Mouse (Mus musculus) kidney, postnatal 0 days (tissue): ENCODE data around the gene Plxnc1. TPM values are rescaled to one million over a fixed set of nuclear protein-coding genes. Genes with fewer than 3 reads are reported as not detected.

Experiments
- ATAC-seq: fragments of 200-750 bp; cut with Nextera tagmentation; replicated peaks from 2 replicates; pipeline ENCODE4 v1.8.0; 2017; ENCODE audit warnings: low read depth, moderate number of reproducible peaks, moderate TSS enrichment, moderate library complexity; ENCODE audit not compliant: low FRiP score
- DNase-seq: peaks from one replicate; pipeline ENCODE4 v3.0.0-alpha.2; 2016; ENCODE audit warnings: low spot score
- H3K27ac ChIP-seq: fragments of 300-500 bp; sonication (generic); 2 replicates; pipeline ENCODE4 v1.5.1; 2014; ENCODE audit warnings: mild to moderate bottlenecking
- H3K27me3 ChIP-seq: fragments of 300-500 bp; sonication (generic); 2 replicates; pipeline ENCODE4 v1.6.1; 2014; ENCODE audit warnings: low read length, mixed read lengths; ENCODE audit not compliant: insufficient read depth
- H3K36me3 ChIP-seq: fragments of 300-500 bp; sonication (generic); 2 replicates; pipeline ENCODE4 v1.6.1; 2014; ENCODE audit warnings: low read length, mixed read lengths; ENCODE audit not compliant: insufficient read depth
- H3K4me1 ChIP-seq: fragments of 300-500 bp; sonication (generic); replicated peaks from 2 replicates; pipeline ENCODE4 v1.6.1; 2014; ENCODE audit warnings: antibody characterized with exemption, low read length, mixed read lengths; ENCODE audit not compliant: insufficient read depth
- H3K4me2 ChIP-seq: fragments of 300-500 bp; sonication (generic); 2 replicates; pipeline ENCODE4 v1.6.1; 2014; ENCODE audit warnings: mild to moderate bottlenecking, low read length, moderate library complexity, mixed read lengths
- H3K4me3 ChIP-seq: fragments of 300-500 bp; sonication (generic); replicated peaks from 2 replicates; pipeline ENCODE4 v1.5.1; 2014; ENCODE audit warnings: low read depth, low read length
- H3K9ac ChIP-seq: fragments of 300-500 bp; sonication (generic); 2 replicates; pipeline ENCODE4 v1.6.1; 2014; ENCODE audit warnings: low read depth, low read length
- H3K9me3 ChIP-seq: fragments of 300-500 bp; sonication (generic); replicated peaks from 2 replicates; pipeline ENCODE4 v1.6.1; 2016; ENCODE audit warnings: low read length, inconsistent platforms, mixed read lengths
- CTCF ChIP-seq: IDR thresholded peaks from 2 replicates; pipeline ENCODE4 v1.5.1; 2016; ENCODE audit warnings: antibody characterized with exemption, low read depth, mild to moderate bottlenecking, moderate library complexity
- WGBS: fragments of 180-500 bp; shearing (Covaris S2); extraction: QIAGEN DNeasy Blood & Tissue Kit; methylation state at CpG from one replicate; pipeline ENCODE4 v1.1.7; 2014; 5-methylcytosine and 5-hydroxymethylcytosine counted together
- polyA plus RNA-seq: library from polyadenylated mRNA; unstranded; fragments of >200 nt; fragmentation: Nextera tagmentation; extraction: Ambion mirVana; gene quantifications from 2 replicates; pipeline ENCODE4 v1.2.1, GENCODE M21; 2015

Gene Plxnc1
- polyA plus RNA-seq, 1 experiment from 2014 or later, result 1.3 TPM

DNA sequence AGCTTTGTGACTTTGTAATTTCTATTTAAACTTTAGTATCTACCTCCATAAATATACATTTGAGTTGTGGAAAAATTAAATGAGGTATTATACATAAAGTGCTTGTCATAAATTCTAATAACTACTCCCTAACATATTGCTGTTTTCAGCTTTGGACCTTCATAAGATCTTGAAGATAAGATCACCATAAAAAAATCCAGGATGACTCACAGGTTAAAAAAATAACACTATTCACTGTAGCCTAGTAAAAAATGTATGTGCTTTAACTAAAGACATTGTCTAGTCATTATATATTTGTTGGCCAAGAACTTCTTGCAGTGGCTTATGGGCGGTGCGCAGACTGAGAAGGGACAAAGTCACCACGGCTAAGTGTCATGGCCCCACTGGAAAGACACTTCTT lies 203.2 kb downstream of the Plxnc1 start:
- Histone ChIP-seq H3K9ac (no peak overlapping the region), H3K4me1 (no peaks in the 10 kb centered on the region), H3K4me2 (no peak overlapping the region), H3K27me3 (no peaks in the 10 kb centered on the region), H3K27ac (no peak overlapping the region), H3K9me3 (no peaks in the 10 kb centered on the region), H3K4me3 (no peak overlapping the region), H3K36me3 (no peaks in the 10 kb centered on the region)
- DNase-seq, result no peak
- WGBS, result 94% methylated on average over 3 of the region's 3 CpGs
- TF ChIP-seq CTCF, result no peak
- no peak for ATAC-seq
